Mouse (Mus musculus) kidney, adult 2 months (tissue): ENCODE measurements around the gene Car2.

Experiments used
- CTCF ChIP-seq: fragments of 200-500 bp; conservative IDR thresholded peaks from 2 replicates; pipeline ENCODE4 v1.5.1; 2011; ENCODE audit warnings: low read depth, mild to moderate bottlenecking, control low read depth, low read length, moderate library complexity, mixed read lengths; ENCODE audit not compliant: insufficient read depth, insufficient read length
- POLR2A ChIP-seq: fragments of 200-500 bp; IDR thresholded peaks from one replicate; pipeline ENCODE4 v1.6.1; 2011; ENCODE audit warnings: low read depth, low read length, control low read depth

GRCm38 (mm10) chr3:14861165-14861564 is 24.9 kb upstream of the Car2 start:
- no peak for TF ChIP-seq CTCF
- TF ChIP-seq POLR2A = no peak
